Mouse (Mus musculus) effector memory CD4-positive, alpha-beta T cell, adult 7 months (primary cell): ENCODE results near the gene Olfr1472. TPM values are rescaled to one million over a fixed set of nuclear protein-coding genes. Genes with fewer than 3 reads are reported as not detected.

Experiments
- polyA plus RNA-seq: library from polyadenylated mRNA; unstranded; fragments of 100-300 nt; shearing (Covaris generic); gene quantifications from one replicate; pipeline ENCODE4 v1.2.1, GENCODE M21; 2017

Gene Olfr1472
- polyA plus RNA-seq = not detected

DNA sequence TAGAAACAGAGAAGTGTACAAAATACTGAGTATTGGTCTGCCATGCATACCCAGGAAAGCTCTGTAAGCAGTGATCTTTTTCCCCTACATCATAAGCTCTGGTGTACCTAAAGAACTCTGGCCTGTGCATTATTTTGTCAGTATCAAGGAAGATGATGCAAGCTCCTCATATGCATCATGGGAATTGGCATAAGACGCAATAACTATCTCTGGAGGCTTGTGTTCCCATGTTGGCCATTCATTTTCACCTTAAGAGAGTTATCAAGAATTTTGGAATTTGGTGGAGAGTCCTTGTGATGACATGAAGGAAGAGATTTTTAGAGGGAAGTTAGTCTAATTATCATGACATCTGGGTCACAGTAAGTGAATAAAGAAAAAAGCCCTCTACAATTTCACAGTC, at the start of gene Olfr1472:
Olfr1472 (minus strand) TSS at position 101 of the 400 bp plus-strand sequence.

GRCm38 (mm10) chr19:13500246-13500645, 44.4 kb upstream of the Olfr1472 start, which contains the start of gene Olfr1477:
Olfr1477 (plus strand) TSS chr19:13500546.

DNA sequence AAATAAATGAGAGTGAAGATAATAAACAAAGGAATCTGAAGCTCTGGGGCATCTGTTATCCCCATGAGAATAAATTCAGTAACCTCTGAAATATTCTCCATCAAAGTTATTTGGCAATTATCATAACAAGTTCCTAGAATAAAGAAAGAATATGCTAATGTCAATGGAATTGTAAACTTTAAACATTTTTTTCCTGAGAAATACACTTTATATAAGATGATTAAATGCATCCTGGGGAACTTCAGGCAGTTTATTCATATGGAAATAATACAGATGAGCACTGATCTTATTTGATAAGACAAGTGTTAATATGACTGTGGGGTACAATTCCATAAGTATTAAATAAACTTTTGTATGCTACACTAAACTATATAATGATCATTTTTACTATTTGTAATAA, 24.2 kb upstream of the Olfr1472 start, which contains the start of gene Olfr1475:
Olfr1475 (minus strand) TSS at position 101 of the 400 bp plus-strand sequence.

GRCm38 (mm10) chr19:13469265-13469664, 13.4 kb upstream of the Olfr1472 start, which contains the start of gene Olfr1474:
Olfr1474 (plus strand) TSS chr19:13469565.

GRCm38 (mm10) chr19:13443109-13443508, 12.8 kb downstream of the Olfr1472 start, which contains the start of gene Olfr1471:
Olfr1471 (plus strand) TSS chr19:13443409.

GRCm38 (mm10) chr19:13407549-13407948, 48.3 kb downstream of the Olfr1472 start, which contains the start of gene Olfr1469:
Olfr1469 (plus strand) TSS chr19:13407849.

Other genes with a start within 250 kb of the Olfr1472 start
- not detected for gene Olfr1463, start 224.8 kb downstream of the Olfr1472 start, polyA plus RNA-seq
- gene Olfr1465, start 140.5 kb downstream of the Olfr1472 start, polyA plus RNA-seq = not detected
- gene Olfr1466, start 117.2 kb downstream of the Olfr1472 start, polyA plus RNA-seq = not detected
- 0.10 TPM for gene Olfr1467, start 93.8 kb downstream of the Olfr1472 start, polyA plus RNA-seq
- gene Olfr1469, start 48.2 kb downstream of the Olfr1472 start, polyA plus RNA-seq = 0.12 TPM
- gene Olfr1471, start 12.7 kb downstream of the Olfr1472 start, polyA plus RNA-seq = 0.12 TPM
- not detected for gene Olfr1474, start 13.5 kb upstream of the Olfr1472 start, polyA plus RNA-seq
- gene Olfr1475, start 24.1 kb upstream of the Olfr1472 start, polyA plus RNA-seq = not detected
- 0.20 TPM for gene Olfr1477, start 44.5 kb upstream of the Olfr1472 start, polyA plus RNA-seq
- gene Olfr1480, start 71.8 kb upstream of the Olfr1472 start, polyA plus RNA-seq = not detected
- gene Olfr1484, start 127.4 kb upstream of the Olfr1472 start, polyA plus RNA-seq = not detected
- gene Olfr1487, start 161.3 kb upstream of the Olfr1472 start, polyA plus RNA-seq = not detected
- gene Olfr1489, start 175.5 kb upstream of the Olfr1472 start, polyA plus RNA-seq = 0.06 TPM
- 0.40 TPM for gene Olfr1490, start 195.0 kb upstream of the Olfr1472 start, polyA plus RNA-seq
- not detected for gene Olfr1491, start 241.2 kb upstream of the Olfr1472 start, polyA plus RNA-seq